Mouse (Mus musculus): ENCODE results near the gene Alg9.

Alg9 gene

GRCm38 (mm10) chr9:50885600-50885987, 110.8 kb downstream of the Alg9 start:
- DNase-seq (ENCODE audit: low spot score in 2 of 2) = no peak

- DNase-seq (ENCODE audit: low spot score in 2 of 2) = no peak
Measured at GRCm38 (mm10) chr9:50886870-50887269, 112.1 kb downstream of the Alg9 start.

GRCm38 (mm10) chr9:50887351-50887750, 112.5 kb downstream of the Alg9 start:
- no peak for DNase-seq (ENCODE audit: low spot score in 2 of 2)

GRCm38 (mm10) chr9:50889211-50889610, 114.4 kb downstream of the Alg9 start:
- DNase-seq (ENCODE audit: low spot score in 2 of 2) = no peak

- DNase-seq (ENCODE audit: low spot score in 2 of 2) = no peak
Measured at GRCm38 (mm10) chr9:50889964-50890363, 115.1 kb downstream of the Alg9 start.

GRCm38 (mm10) chr9:50890494-50891090, 115.8 kb downstream of the Alg9 start:
- DNase-seq (ENCODE audit: low spot score in 2 of 2) = no peak

Measured in frontal cortex, postnatal 14 days (tissue).